Mouse (Mus musculus): ENCODE measurements around the gene Hs6st1. TPM values are rescaled to one million over a fixed set of nuclear protein-coding genes. Genes with fewer than 3 reads are reported as not detected.
A peak's percentile ranks its signal among the peaks of the same experiment; 100 is the strongest.

The Hs6st1 gene
- polyA plus RNA-seq, 1 experiment from 2014 or later, result 9.7 TPM

DNA sequence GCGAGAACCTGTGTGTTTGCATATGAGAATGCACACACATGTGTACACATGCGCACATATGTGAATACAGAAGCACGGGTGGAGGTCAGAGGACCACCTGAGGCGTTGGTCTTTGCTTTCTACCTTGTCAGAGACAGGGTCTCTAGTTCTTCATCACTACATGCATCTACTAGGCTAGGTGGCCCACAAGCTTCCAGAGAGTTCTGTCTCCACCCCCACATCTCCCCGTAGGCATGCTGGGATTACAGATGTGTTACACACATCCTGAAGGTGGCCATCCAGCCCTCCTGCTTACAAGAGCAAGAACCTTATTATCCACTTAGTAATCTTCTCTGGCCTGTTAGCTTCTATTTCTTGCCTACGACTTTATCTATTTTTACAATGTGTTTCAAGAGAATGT, 8.8 kb upstream of the Hs6st1 start:
- Histone ChIP-seq H3K9ac (replicated peaks) (no peak overlapping the region), H3K4me1 (peaks cover 12% of the 10 kb centered on the region), H3K4me2 (replicated peaks) (no peak overlapping the region), H3K27ac (replicated peaks) (no peak overlapping the region), H3K4me3 (no peak overlapping the region), H3K9me3 (no peaks in the 10 kb centered on the region), H3K36me3 (no peaks in the 10 kb centered on the region), H3K27me3 (no peaks in the 10 kb centered on the region)
- 87% methylated on average over 6 of the region's 6 CpGs for WGBS
- no peak for ATAC-seq (replicated peaks)

DNA sequence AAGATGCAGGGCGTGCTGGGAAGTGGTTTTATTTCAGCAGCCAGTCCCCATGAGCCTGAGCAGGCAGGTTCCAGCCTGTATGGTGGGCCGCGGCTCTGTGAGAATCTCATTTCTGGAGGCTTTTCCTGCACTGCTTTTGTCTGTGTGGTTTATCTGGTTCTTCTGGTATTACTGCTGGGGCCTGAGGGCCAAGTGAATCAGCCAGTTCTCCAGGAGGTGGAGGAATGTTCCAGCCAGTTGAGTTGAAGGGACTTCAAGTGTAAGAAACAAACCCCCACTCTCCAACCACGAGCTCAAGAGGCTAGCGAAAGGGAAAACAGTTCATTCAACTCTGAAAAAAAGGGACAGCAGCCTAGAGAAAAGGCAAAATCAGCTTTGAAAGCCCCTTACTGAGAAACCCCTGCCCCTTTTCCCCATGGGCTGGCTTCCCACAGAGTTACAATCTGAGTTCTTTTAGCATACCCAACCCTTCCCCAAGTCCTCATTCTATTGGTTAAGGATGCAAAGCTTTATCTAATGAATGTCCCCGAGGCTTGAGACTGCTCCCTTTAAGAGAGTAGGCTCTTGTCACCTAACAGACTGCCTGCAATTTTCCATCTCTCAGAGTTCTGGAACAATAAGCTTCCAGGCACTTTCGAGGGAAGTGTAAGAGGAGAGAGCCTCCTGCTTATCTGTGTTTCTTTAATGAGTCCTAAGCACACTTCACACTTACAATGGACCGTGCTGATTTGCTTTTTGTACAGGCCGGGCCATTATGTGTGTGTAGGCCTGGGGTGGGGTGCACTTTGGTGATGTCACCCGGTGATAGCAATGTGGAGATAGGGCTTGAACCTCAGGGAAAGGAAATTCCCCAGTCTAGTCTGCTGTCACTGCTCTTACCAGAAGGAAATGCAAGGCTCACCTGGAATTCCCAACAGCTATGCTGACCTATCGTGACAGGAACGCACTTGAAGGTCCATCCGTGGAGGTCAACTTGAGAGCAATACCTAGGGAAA, 7.9 kb upstream of the Hs6st1 start:
- ATAC-seq (replicated peaks), result no peak
- Histone ChIP-seq H3K27ac (replicated peaks) (no peak overlapping the region), H3K36me3 (no peaks in the 10 kb centered on the region), H3K4me3 (no peak overlapping the region), H3K4me1 (peaks cover 19% of the 10 kb centered on the region), H3K4me2 (replicated peaks) (no peak overlapping the region), H3K9ac (replicated peaks) (no peak overlapping the region), H3K9me3 (no peaks in the 10 kb centered on the region), H3K27me3 (no peaks in the 10 kb centered on the region)
- WGBS, result 20% methylated on average over 13 of the region's 13 CpGs

DNA sequence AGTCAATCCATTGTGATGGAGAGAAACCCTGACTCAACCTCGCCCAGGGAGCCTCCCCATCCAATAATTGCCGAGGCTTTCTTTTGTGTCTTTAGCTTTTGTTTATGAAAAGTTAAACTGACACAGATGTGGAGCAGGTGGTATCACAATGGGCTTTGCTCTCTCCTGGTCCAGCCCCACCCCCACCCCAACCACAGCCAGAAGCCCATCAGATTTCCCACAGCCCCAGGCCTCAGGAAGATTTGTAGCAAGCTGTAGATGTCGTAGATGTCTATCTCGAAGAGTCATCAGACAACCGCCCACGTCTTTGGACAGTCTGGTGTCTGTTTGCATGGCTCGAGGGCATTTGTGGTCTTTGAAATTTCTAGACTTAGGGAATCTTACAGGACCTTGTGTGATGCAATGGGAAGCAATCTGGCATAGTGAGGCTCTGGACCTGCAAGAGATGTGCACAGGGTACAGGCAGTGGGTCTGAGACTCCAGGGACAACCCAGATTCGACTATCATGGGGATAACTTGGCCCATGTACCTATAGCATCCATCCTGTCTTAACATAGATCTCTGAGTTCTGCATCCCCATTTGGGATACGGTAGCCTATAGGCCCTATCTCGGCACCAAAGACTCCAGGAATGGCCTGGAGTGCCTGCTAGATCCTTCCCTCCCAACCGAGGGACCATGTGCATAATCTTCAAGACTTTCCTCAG, 6.8 kb upstream of the Hs6st1 start:
- no peak for ATAC-seq (replicated peaks)
- H3K27me3 ChIP-seq, result no peaks in the 10 kb centered on the region
- no peak overlapping the region for H3K27ac ChIP-seq (replicated peaks)
- H3K4me2 ChIP-seq (replicated peaks), result no peak overlapping the region
- 70% methylated on average over 11 of the region's 11 CpGs for WGBS
- no peak overlapping the region for H3K4me3 ChIP-seq
- H3K9ac ChIP-seq (replicated peaks), result no peak overlapping the region
- no peaks in the 10 kb centered on the region for H3K9me3 ChIP-seq
- H3K36me3 ChIP-seq, result no peaks in the 10 kb centered on the region
- peaks cover 24% of the 10 kb centered on the region for H3K4me1 ChIP-seq

DNA sequence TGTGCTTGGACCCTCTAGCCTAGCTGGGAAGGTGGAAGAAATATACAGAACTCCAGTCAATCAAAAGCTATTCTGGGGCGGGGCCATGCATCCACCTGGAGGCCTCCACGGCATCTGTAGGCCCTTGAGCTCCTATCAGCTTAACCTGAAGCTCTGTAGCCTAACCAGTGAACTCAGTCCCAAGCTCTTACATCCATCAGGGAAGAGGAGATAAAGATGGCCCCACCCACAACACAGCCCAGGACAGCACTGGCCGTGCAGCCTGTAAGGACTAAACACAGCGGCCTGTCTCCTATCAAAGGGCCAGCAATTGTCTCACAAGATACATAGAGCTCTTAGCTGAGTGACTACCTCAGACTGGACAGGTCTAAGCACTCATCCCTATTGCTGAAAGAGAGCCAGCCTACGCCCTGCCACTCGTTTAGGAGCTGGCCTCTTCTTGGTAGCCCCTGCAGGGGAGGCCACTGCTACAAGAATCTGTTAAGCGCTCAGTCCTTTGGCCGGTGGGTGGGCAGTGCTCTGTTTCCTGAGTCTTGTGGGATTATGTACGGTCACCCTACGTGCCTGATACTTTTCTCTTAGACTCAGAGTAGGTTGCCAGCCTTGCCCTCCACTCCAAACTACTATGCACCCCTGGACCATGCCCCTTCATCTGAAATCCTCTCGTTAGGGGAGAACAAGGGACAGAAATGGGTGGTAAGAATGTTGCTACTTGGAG, 6.0 kb upstream of the Hs6st1 start:
- 82% methylated on average over 11 of the region's 11 CpGs for WGBS
- Histone ChIP-seq H3K27me3 (no peaks in the 10 kb centered on the region), H3K36me3 (no peaks in the 10 kb centered on the region), H3K4me3 (no peak overlapping the region), H3K27ac (replicated peaks) (no peak overlapping the region), H3K9me3 (no peaks in the 10 kb centered on the region), H3K4me2 (replicated peaks) (no peak overlapping the region), H3K4me1 (peaks cover 24% of the 10 kb centered on the region), H3K9ac (replicated peaks) (no peak overlapping the region)
- ATAC-seq (replicated peaks), result no peak

DNA sequence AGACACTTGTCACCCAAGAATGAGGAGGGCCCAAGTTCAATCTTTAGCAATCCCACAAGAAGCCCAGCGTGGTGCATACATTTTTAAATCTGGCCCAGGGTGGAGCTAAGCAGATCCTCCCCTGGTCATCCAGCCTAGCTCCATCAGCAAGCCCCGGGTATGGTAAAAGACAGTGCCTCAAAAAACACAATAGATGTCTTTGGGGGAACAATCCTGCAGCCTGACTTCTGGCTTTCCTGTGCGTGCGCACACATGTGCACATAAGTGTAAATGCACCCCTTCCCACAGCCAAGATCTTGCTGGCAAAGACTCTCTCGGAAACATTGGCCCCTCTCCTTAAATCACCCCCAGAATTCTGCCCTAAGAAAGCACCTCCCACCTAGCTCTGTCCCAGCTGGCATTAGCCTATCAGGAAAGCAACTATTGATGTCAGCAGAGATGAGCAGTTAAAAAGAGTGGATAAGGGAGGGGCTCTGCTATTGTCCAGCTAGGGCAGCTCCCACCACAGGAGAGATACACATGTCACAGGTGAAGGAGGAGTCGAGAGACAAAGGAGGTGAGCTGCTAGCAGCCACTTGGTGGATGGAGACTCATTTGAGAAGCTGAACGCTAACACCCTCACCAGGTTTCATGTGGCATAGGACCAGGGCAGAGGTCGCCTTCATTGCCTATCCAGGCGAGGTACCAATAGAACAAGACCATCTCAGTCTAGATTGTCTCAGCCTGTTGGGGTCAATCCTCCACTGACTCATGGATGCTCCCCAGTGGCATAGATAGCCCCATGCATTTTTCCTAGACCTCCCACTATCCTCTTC, 5.2 kb upstream of the Hs6st1 start:
- Histone ChIP-seq H3K4me2 (replicated peaks) (no peak overlapping the region), H3K9me3 (no peaks in the 10 kb centered on the region), H3K4me1 (peaks cover 28% of the 10 kb centered on the region), H3K4me3 (no peak overlapping the region), H3K27me3 (no peaks in the 10 kb centered on the region), H3K27ac (replicated peaks) (no peak overlapping the region), H3K9ac (replicated peaks) (no peak overlapping the region), H3K36me3 (no peaks in the 10 kb centered on the region)
- no peak for ATAC-seq (replicated peaks)
- WGBS, result 72% methylated on average over 9 of the region's 9 CpGs

DNA sequence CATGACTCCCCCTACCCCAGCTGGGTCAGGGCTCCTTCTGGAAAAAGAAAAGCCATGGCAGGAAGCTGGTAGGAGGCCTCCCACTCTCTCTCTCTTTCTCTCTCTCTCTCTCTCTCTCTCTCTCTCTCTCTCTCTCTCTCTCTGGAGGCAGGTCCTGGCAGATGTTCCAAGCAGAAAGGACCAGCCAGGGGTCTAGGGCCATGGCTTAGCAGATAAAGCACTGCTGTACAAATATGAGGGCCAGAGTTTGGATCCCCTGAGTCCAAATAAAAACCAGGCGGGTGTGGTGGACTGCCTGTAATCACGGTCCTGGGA, 4.6 kb upstream of the Hs6st1 start:
- H3K4me3 ChIP-seq, result no peak overlapping the region
- no peaks in the 10 kb centered on the region for H3K27me3 ChIP-seq
- ATAC-seq (replicated peaks), result no peak
- H3K9me3 ChIP-seq, result no peaks in the 10 kb centered on the region
- no peaks in the 10 kb centered on the region for H3K36me3 ChIP-seq
- no peak overlapping the region for H3K27ac ChIP-seq (replicated peaks)
- H3K4me2 ChIP-seq (replicated peaks), result no peak overlapping the region
- H3K9ac ChIP-seq (replicated peaks), result no peak overlapping the region
- 86% methylated on average over 2 of the region's 2 CpGs for WGBS
- peaks cover 28% of the 10 kb centered on the region for H3K4me1 ChIP-seq

DNA sequence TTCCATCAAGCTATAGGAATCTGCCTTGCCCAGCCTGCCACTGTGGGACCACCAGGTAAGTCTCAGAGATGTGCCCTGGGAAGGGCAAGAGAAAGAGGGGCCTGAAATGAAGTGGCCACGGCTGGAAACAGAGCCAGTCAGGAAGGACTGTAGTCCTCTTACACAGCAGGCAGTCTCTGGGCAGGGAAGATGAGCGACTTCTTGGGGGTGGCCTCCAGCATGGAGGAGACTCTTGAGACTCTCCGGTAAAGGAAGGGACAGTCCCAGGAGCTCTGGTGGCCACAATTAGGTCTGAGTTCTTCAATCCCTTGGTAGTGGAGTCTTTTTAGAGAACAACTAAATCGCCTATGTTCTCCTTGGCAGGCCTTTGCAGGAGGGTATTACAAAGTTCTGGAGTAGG, 4.0 kb upstream of the Hs6st1 start:
- no peak overlapping the region for H3K27ac ChIP-seq (replicated peaks)

DNA sequence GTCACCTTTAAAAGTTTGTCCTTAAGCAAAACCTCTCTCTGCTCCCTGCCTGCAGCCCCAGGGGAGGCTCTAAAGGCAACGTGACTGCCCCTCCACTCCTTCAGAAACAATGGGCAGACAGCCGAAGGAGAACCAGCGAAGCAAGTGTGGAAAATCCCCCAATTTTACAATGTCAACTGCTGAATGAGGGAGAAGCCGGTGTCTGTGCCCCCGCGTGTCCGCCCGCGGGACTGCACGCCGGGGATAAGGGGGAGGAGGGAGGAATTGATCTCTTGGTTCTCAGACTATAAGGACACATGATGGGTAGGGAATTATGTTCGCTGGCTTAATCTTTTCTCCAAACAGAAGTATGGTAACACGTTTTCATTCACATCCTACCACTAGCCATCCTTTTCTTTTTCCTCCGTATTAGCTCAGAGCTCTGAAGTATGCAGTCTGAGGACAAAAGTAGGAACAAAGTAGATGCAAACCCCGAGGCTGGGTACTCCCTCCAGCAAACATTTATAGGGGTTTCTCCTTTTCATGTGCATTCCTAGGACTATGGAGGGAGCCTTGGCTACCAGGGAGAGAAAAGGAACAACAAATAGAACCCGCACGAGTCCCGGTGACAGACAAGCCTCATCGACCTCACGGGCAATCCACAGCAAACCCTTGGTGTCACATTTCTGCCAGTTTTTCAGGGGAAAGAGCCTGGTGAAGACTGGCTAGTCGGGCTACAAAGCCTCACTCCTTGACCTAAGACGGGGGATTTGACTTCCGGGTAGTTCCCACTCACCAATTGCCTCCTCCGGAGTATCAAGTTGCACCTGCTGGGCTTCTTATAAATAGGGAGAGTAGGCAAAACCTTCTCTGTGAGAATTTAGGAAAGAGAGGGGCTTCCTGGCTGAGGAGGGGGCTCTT, 3.1 kb upstream of the Hs6st1 start:
- 1% methylated on average over 24 of the region's 24 CpGs for WGBS
- peaks cover 35% of the 10 kb centered on the region for H3K4me1 ChIP-seq
- H3K4me2 ChIP-seq (replicated peaks), result peak overlapping the region; percentile 53
- H3K27ac ChIP-seq (replicated peaks), result peak overlapping the region; percentile 57; the same call in 1 of the 2 replicates
- H3K4me3 ChIP-seq, result peak overlapping the region; percentile 25
- no peaks in the 10 kb centered on the region for H3K36me3 ChIP-seq
- H3K9ac ChIP-seq (replicated peaks), result peak overlapping the region; percentile 34
- ATAC-seq (replicated peaks), result peak; percentile 68
- no peaks in the 10 kb centered on the region for H3K9me3 ChIP-seq
- no peaks in the 10 kb centered on the region for H3K27me3 ChIP-seq

More for the DNA sequence above, 4.0 kb upstream of the Hs6st1 start:
- 33% methylated on average over 4 of the region's 4 CpGs for WGBS
- Histone ChIP-seq H3K4me1 (peaks cover 31% of the 10 kb centered on the region), H3K9ac (replicated peaks) (no peak overlapping the region), H3K4me2 (replicated peaks) (peak overlapping the region; percentile 53), H3K27me3 (no peaks in the 10 kb centered on the region), H3K4me3 (peak overlapping the region; percentile 25), H3K36me3 (no peaks in the 10 kb centered on the region), H3K9me3 (no peaks in the 10 kb centered on the region)
- no peak for ATAC-seq (replicated peaks)

DNA sequence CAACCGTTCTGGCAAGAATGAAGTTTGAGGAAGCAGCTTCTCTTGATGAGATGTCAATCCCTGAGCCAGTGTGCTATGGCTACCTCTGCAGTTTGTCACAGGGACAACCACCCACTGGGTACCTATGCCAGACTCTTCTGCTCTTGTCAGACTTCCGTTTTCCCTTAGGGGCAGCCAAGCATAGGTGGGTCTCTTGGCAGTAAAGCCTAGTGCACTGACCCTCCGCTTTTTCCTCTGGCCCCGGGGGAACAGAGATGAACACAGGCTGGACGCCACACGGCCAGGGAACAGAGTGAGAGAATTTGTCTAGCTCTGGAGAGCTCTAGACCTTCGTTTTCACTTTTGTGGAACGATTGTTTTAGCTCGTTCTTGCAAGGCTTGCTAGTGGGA, 2.4 kb upstream of the Hs6st1 start:
- Histone ChIP-seq H3K4me3 (no peak overlapping the region), H3K36me3 (no peaks in the 10 kb centered on the region), H3K4me2 (replicated peaks) (peak overlapping the region; percentile 53; the same call in 1 of the 2 replicates), H3K27ac (replicated peaks) (no peak overlapping the region), H3K27me3 (no peaks in the 10 kb centered on the region), H3K4me1 (peaks cover 36% of the 10 kb centered on the region), H3K9me3 (no peaks in the 10 kb centered on the region), H3K9ac (replicated peaks) (peak overlapping the region; percentile 32; the same call in 1 of the 2 replicates)
- WGBS, result 66% methylated on average over 9 of the region's 9 CpGs
- ATAC-seq (replicated peaks), result no peak

DNA sequence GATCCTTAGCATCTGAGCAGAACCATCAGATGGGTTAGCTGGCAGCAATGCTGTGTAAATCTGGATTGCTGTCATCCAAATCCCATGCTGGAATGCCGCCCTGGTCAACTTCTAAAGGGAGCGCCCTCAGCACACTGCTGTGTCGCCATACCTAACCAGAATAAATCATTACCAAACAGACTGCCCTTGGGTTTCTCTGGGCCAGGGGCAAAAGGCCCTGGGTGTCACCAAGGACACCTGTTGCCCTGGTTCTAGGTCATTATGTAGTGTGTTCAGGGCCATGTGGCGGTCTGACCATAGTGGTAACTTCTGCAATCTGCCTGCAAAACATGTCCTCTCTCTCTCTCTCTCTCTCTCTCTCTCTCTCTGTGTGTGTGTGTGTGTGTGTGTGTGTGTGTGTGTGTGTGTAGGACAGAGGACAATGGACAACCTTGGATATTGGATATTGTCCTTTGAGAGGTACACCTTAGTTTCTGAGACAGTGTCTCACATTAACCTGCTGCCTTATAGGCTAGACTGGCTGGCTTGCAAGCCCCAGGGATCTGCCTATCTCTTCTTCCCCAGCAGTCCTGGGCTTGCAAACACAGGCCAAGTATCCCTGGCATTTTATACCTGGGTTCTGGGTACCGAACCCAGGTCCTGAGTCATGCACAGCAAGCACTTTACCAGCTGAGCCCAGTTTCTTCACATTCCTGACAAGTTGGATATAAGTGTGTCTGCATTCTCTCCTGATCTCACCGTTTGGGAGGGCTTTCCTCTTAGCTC, 1.8 kb upstream of the Hs6st1 start:
- H3K4me2 ChIP-seq (replicated peaks), result no peak overlapping the region
- peaks cover 42% of the 10 kb centered on the region for H3K4me1 ChIP-seq
- 88% methylated on average over 6 of the region's 6 CpGs for WGBS

More for the DNA sequence above, 1.8 kb upstream of the Hs6st1 start:
- Histone ChIP-seq H3K4me3 (no peak overlapping the region), H3K27me3 (no peaks in the 10 kb centered on the region), H3K9ac (replicated peaks) (no peak overlapping the region), H3K9me3 (no peaks in the 10 kb centered on the region), H3K27ac (replicated peaks) (no peak overlapping the region), H3K36me3 (no peaks in the 10 kb centered on the region)
- ATAC-seq (replicated peaks), result no peak

Measured in forebrain, embryonic 15.5 days (tissue).